Mouse (Mus musculus) adrenal gland, postnatal 25 days (tissue): Measurements from ENCODE around the gene Inppl1. TPM values are rescaled to one million over a fixed set of nuclear protein-coding genes. Genes with fewer than 3 reads are reported as not detected.
A peak's percentile ranks its signal among the peaks of the same experiment; 100 is the strongest.

Experiments used
- DNase-seq: peaks from one replicate; pipeline ENCODE4 v3.0.0; 2021; ENCODE audit warnings: mixed read lengths
- total RNA-seq: library from RNA; stranded (reverse); gene quantifications from 2 replicates; pipeline ENCODE4 v1.2.3, GENCODE M21; 2021

The Inppl1 gene
- total RNA-seq, 1 experiment from 2014 or later: 110 TPM

- no peak for DNase-seq
Observed at GRCm38 (mm10) chr7:101844186-101844585, 6.2 kb upstream of the Inppl1 start.

GRCm38 (mm10) chr7:101837154-101837605 lies 849 bp downstream of the Inppl1 start:
- DNase-seq: no peak

DNA sequence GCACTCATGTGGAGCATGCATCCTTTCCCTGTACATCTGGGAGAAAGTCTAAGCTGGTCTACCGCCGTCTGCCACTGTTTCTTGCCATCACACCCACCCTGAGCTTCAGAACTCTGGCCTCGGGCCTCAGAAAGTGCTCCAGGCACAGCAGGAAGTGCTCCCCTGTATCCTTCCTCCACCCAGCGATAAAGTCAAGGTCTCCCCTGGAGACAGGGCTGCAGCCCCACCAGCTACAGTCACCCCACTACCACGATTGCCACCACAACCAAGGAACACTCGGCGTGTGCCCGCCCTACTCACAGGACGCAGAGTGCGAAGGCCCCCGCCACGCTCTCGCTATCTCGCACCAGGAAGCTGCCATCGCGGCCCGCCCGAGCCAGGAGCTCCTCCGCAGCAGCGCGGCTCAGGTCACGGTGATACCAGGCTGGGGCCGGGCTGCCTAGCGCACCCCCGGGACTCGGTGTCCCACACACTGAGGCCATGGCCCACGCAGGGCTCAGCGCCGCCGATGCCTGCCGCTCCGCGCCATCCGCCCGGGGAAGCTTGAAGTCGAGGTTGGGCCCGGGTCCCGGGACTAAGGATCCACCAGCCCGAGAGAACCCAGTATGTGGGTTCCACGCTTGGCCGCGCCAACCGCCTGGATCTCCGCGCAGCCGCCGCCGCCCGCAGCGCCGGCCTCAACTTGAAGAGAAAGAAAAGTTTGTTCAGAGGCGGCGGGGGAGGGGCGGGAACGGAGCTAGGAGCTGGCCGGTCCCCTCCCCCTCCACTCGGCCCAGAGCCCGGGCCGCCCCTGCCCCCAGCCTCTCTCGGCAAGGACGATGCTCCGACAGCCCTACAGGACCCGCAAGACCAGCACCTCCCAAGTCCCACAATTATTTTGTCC lies 1.5 kb downstream of the Inppl1 start:
- DNase-seq: peak; percentile 77

DNA sequence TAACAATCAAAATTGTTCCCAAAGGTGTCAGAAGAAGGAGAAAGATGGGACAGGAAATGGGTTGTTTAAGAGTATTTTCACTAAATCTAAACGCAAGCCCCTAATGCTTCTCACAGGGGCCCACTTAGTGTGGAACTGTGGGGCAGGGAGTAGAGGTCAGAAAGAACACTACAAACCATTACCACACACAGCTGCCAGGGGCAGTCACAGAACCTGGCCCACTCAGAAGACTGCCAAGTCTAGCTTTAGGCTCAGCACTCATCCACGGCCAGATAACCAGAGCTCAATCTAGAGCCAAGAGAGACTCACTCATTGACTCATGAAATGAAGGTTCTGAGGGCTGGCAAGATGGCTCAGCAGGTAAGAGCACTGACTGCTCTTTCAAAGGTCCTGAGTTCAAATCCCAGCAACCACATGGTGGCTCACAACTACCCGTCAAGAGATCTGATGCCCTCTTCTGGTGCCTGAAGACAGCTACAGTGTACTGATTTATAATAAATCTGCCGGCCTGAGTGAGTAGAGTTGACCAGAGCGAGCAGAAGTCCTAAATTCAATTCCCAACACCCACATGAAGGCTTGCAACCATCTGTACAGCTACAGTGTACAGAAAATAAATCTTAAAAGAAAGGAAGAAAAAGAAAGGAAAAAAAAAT lies 2.4 kb downstream of the Inppl1 start:
- DNase-seq: no peak

DNA sequence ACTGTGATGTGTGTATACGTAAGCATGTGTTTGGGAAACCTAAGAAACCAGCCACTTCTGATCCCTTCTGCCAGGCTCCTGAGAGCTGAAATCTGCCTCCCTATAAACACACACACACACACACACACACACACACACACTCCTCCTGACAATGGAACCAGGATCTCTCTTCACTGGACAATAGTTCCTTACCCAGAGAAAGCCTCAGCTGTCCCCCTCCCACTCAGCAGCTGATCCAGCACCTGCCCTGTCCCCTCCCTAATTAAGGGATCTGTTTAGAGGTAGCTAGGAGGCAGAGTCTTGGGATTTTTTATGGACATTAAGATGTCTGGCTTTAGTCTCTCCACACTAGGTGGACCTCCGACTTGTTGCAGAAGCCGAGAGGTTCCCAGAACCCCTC lies 3.1 kb downstream of the Inppl1 start:
- no peak for DNase-seq

GRCm38 (mm10) chr7:101833916-101834584 lies 4.0 kb downstream of the Inppl1 start:
- no peak for DNase-seq

DNA sequence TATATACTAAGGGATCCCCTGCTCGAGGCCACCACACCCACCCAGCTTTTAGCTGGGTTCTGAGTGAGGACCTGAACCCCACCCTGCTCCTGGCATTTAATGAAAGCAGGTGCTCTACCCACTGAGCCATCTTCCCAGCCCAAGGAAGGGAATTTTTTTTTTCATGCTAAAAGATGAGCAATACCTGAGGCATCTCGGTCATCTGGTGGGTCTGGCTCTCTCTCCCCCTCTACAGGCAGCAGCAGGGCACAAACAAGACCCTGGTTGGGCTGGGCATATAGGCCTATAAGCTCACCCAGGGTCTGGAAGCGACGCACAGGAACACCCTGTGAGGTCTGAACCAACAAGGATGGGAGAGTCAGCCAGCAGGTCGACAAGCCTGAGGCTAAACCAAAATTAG lies 4.7 kb downstream of the Inppl1 start:
- no peak for DNase-seq

DNA sequence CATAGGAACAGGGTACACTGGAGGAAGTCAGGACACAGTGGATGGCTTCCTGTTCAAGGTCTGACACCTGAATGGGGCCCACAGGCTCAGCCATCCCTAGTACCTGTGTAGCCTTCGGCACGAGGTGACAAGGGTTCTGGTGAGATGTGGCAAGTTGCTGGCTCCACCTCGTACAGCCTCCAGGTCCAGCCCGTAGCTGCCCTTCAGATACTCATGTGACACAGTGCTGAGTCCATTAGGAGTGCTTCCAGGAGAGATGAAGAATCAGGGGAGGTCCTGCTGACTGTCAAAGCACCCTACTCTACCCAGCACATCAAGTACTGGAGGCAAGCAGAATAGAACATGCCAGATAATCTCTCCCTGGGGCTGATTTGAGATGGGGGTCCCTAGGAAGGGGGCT lies 5.7 kb downstream of the Inppl1 start:
- no peak for DNase-seq

- DNase-seq: no peak
Observed at GRCm38 (mm10) chr7:101831437-101831836, 6.6 kb downstream of the Inppl1 start.

- no peak for DNase-seq
Observed at GRCm38 (mm10) chr7:101830373-101830772, 7.7 kb downstream of the Inppl1 start.

DNA sequence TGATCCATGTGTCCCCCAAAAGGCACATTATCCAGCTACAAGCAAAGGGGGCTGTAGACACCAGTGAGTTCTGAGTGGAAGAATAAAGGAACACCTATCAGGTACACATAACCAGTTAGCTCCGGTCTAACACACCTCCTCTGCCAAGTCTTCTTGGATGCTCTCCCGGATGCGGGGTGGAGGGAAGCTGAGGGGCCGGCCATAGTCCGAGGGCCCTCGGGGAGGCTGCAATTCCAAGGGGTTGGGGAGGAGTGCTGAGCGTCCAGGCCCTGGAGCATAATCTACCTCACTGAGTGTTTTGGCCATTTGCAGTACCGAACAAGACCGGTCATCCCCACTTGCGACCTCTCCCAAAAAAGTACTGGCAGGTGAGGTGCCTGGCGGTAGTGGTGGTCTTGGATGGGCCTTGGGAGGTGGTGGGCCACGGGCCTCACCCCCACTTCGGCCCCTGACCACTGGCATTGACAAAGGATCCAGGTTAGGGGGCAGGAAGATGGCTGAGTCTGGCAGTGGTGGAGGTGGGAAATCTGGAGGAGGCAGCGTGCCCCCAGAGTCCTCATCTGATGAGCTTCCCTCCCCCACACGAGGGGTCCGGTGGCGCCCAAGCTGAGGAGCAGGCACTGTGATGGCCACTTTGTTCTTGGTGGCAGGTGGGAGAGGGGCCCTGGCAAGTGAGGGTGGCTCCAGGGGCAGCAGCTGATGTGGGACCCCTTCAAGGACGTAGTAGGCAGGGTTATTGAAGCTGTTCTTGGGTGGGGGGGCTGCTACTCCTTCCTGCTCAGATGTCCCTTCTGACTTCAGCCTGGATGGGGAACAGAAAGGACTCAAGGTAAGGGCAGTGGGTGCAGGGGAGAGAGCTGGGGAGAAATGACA lies 14.0 kb downstream of the Inppl1 start:
- DNase-seq: no peak

DNA sequence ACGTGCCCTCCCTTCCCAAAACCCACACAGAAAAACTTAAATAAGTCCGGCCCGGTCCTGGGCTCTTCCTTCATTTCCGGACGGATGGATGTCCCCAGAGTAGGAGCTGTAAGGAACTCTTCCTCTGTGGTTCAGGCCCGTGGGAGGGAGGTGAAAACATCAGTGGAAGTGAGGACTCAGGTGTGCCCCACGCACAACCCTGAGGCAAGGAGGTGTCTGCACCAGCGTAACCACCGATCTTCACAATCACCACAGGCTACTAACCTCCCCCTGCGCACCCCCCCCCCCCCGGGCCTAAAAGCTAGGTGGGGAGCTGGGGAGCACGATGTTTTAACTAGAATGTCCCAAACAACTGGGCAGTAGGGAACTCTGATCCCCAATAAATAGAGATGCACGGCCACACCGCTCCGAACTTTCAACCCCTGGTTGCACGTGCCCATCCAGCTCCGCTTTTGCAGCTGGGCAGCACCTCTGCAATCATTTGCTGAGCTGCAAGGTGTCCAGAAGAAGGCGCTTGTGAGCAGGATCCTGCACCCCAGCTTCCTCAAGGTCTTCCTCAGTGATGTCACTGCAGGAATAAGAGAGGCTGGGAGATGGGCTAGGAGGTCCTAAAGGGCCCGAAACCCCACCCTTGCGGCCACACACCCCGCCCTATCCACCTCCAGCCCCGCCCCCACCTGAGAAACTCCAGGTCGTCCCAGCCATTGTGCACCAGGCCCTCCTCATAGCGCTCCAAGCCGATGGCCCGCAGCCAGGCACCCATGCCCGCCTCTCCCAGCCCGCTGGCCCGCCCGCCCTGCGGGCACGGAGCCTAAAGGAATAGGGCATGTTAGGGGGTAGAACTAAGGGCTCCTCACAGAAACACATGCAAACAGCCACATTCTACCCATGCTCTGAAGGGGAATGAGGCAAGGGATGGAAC lies 14.9 kb downstream of the Inppl1 start:
- peak; percentile 59 for DNase-seq

DNA sequence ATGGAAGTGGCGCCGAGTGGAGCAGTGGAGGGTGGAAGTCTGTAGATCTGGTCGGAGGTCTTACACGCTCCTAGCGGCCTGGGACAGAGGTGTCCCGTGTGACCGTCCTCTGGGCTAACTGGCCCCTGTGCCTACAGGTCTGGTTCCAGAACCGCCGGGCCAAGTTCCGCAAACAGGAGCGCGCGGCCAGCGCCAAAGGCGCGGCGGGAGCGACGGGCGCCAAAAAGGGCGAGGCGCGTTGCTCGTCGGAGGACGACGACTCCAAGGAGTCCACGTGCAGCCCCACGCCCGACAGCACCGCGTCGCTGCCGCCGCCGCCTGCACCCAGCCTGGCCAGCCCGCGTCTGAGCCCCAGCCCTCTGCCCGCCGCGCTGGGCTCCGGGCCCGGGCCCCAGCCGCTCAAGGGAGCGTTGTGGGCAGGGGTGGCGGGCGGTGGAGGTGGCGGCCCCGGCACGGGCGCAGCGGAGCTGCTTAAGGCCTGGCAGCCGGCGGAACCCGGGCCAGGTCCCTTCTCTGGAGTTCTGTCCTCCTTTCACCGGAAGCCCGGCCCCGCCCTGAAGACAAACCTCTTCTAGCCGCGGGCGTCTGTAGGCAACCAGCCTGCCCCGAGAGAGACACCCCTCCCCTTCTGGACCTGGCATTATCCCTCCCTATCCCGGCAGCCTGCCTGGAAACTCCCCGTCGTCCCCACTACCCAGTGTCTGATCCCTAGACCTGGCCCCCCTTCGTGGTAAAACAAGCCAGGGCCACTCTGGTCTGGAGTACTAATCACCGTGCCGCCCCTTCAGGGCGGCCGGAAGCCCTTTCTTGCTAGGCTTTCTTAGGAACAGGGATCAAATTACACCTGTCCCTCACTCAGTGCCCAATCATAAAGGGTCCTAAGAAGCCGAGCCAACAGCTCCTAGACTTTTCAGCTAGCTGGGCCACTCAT lies 16.2 kb downstream of the Inppl1 start:
- DNase-seq: peak; percentile 59

DNA sequence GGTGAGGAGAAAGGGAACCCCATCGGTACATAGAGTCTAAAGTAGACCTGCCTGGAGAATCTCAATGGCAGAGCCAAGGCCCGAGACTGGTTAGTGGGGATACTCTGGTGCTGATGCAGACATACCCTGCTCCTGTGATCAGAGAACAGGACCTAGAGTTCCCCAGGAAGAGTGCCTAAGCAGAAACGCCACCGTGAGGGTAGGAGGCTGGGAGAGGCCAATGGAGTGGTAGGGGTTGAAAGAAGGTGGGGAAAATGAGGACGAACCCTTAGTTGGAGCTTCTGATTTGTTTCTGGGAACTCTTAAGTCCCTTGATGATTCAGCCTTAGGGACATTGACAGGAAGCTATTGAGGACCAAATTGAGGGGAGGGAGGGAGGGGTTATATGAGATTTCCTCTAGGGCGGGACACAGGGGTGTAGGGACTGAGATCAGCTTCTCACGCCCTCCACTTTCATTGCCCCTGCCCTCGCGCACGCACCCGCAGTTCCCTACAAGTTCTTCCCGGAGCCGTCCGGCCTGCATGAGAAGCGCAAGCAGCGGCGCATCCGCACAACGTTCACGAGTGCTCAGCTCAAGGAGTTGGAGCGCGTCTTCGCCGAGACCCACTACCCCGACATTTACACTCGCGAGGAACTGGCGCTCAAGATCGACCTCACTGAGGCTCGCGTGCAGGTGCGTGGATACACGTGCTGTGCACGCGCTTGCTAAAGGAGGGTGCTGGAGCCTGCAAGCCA lies 17.6 kb downstream of the Inppl1 start:
- no peak for DNase-seq

DNA sequence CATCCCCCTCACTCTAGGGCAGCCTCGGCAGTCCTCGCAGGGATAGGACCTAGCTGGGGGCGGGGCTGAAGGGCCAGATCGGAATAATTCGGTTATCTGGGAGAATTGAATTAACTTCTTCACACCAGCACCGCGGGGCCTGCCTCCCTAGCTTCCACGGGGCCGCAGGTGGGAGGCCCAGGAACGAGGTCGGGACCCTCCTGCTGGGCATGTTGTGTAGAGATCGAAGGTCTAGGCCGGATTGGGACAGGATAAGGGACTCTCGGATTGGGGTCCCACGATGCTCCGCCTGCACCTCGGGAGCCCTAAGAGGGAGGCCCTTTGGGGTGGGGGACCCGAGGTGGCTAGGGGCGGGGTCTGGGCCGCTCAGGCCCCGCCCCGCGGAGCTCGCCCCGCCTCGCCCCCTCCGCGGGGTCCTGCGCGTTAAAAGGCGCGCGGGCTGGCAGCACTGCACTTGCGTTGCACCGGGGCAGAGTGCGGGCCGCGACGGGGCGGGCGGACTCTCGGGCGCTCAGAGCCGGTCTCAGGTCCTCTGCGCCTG lies 20.1 kb downstream of the Inppl1 start, which contains the start of gene Phox2a:
TSS of gene Phox2a (plus strand) at position 453 of the 541 bp plus-strand sequence.
- DNase-seq: peak; percentile 47

GRCm38 (mm10) chr7:101777053-101777452 lies 61.0 kb downstream of the Inppl1 start:
- no peak for DNase-seq

- no peak for DNase-seq
Observed at GRCm38 (mm10) chr7:101772687-101773086, 65.3 kb downstream of the Inppl1 start.
